Mouse (Mus musculus): ENCODE results near the gene Foxn2.

DNA sequence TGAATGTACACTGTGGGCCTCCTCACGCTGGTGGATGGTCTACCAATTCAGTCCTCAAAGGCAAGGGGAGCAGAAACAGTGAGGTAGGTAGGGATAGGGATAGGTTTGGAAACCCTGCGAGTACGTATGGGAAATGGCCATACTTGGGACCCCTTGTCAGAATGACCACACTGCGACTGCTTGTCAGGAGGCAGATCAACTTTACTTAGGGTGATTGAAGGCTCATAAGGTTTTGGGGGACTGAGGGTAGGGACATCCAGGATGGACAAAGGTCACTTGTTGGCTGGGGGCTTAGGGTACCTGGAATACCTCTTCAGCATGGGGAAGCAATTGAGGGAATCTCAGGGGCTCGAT lies 51.6 kb downstream of the Foxn2 start:
- no peak for TF ChIP-seq GATA1 (IDR thresholded peaks at IDR 0.05; ENCODE audit: borderline replicate concordance, low read length)
- no peak for TF ChIP-seq FLI1 (IDR thresholded peaks at IDR 0.05; ENCODE audit: low read length)

Measured in megakaryocyte, embryonic 14.5 days (primary cell).